Mouse (Mus musculus): Measurements from ENCODE around the gene Sult5a1. TPM values are rescaled to one million over a fixed set of nuclear protein-coding genes. Genes with fewer than 3 reads are reported as not detected.

Sult5a1 gene
- 0.79 and 2.6 TPM in 2 replicates for polyA plus RNA-seq (2012; rRNA removed; ENCODE audit: low replicate concordance)

GRCm38 (mm10) chr8:123157888-123158465 lies at the start of gene Sult5a1:
Gene Sult5a1 (minus strand): TSS chr8:123158315.

GRCm38 (mm10) chr8:123185566-123186409 lies 27.7 kb upstream of the Sult5a1 start, which contains the start of gene Dpep1:
Gene Dpep1 (plus strand): TSS chr8:123186242.

DNA sequence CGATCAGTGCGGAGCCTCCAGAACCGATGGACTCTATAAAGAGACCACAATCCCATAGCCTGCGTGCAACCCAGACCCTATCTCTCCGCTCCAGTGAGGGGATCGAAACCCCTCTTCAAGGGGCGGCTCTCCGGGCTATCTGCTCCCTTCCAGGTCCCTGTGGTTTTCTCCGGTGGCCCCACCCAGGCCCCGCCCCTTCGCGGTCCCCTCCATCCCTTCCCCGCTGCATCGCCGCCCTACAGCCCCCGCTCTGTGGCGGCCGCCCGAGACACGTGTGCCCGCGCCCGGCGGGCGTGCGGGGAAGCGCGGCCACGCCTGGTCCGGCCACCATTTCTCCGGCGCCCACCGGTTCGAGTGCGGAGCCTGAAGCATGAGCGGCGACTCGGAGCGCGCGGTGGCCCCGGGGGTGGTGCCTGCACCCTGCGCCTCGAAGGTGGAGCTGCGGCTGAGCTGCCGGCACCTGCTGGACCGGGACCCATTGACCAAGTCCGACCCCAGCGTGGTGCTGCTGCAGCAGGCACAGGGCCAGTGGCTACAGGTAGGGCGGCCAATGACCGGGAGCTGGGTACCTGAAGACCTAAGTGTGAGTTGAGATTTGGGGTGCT lies 40.9 kb downstream of the Sult5a1 start, which contains the start of gene Cpne7:
Gene Cpne7, plus strand, starts transcription at position 248 of the 605 bp plus-strand sequence.

GRCm38 (mm10) chr8:123101735-123102685 lies 56.1 kb downstream of the Sult5a1 start, which contains the start of gene Rpl13:
Gene Rpl13 (plus strand): TSS chr8:123102350.

Other genes starting within 250 kb of the Sult5a1 start
- gene Ankrd11, start 116.0 kb downstream of the Sult5a1 start, polyA plus RNA-seq (2012; rRNA removed; ENCODE audit: low replicate concordance): 34.4 and 43.1 TPM in 2 replicates
- gene Spg7, start 95.4 kb downstream of the Sult5a1 start, polyA plus RNA-seq (2012; rRNA removed; ENCODE audit: low replicate concordance): 151 and 211 TPM in 2 replicates
- 1,912 and 2,891 TPM in 2 replicates for gene Rpl13, start 56.0 kb downstream of the Sult5a1 start, polyA plus RNA-seq (2012; rRNA removed; ENCODE audit: low replicate concordance)
- 1.0 and 1.5 TPM in 2 replicates for gene Cpne7, start 40.9 kb downstream of the Sult5a1 start, polyA plus RNA-seq (2012; rRNA removed; ENCODE audit: low replicate concordance)
- gene Dpep1, start 27.9 kb upstream of the Sult5a1 start, polyA plus RNA-seq (2012; rRNA removed; ENCODE audit: low replicate concordance): 120 and 652 TPM in 2 replicates
- 98.3 and 162 TPM in 2 replicates for gene Chmp1a, start 54.4 kb upstream of the Sult5a1 start, polyA plus RNA-seq (2012; rRNA removed; ENCODE audit: low replicate concordance)
- gene Spata33, start 54.5 kb upstream of the Sult5a1 start, polyA plus RNA-seq (2012; rRNA removed; ENCODE audit: low replicate concordance): 0.11 and 0.25 TPM in 2 replicates
- 35.7 and 43.0 TPM in 2 replicates for gene Cdk10, start 66.5 kb upstream of the Sult5a1 start, polyA plus RNA-seq (2012; rRNA removed; ENCODE audit: low replicate concordance)
- gene Spata2l, start 77.9 kb upstream of the Sult5a1 start, polyA plus RNA-seq (2012; rRNA removed; ENCODE audit: low replicate concordance): 8.9 and 20.0 TPM in 2 replicates
- 26.1 and 27.8 TPM in 2 replicates for gene Zfp276, start 95.9 kb upstream of the Sult5a1 start, polyA plus RNA-seq (2012; rRNA removed; ENCODE audit: low replicate concordance)
- 77.9 and 100 TPM in 2 replicates for gene Vps9d1, start 96.0 kb upstream of the Sult5a1 start, polyA plus RNA-seq (2012; rRNA removed; ENCODE audit: low replicate concordance)
- gene Fanca, start 160.3 kb upstream of the Sult5a1 start, polyA plus RNA-seq (2012; rRNA removed; ENCODE audit: low replicate concordance): 19.5 and 32.4 TPM in 2 replicates
- 27.8 and 46.5 TPM in 2 replicates for gene Spire2, start 174.4 kb upstream of the Sult5a1 start, polyA plus RNA-seq (2012; rRNA removed; ENCODE audit: low replicate concordance)
- 99.9 and 118 TPM in 2 replicates for gene Tcf25, start 215.4 kb upstream of the Sult5a1 start, polyA plus RNA-seq (2012; rRNA removed; ENCODE audit: low replicate concordance)
- gene Mc1r, start 248.8 kb upstream of the Sult5a1 start, polyA plus RNA-seq (2012; rRNA removed; ENCODE audit: low replicate concordance): not detected in 2 replicates